Mouse (Mus musculus): ENCODE measurements at regions not wholly inside any gene's neighbourhood (a gene's known extent, or its start where the extent isn't known, plus 50 kb on each side); places are given as distances from the start of the nearest gene placed in this dataset.

DNA sequence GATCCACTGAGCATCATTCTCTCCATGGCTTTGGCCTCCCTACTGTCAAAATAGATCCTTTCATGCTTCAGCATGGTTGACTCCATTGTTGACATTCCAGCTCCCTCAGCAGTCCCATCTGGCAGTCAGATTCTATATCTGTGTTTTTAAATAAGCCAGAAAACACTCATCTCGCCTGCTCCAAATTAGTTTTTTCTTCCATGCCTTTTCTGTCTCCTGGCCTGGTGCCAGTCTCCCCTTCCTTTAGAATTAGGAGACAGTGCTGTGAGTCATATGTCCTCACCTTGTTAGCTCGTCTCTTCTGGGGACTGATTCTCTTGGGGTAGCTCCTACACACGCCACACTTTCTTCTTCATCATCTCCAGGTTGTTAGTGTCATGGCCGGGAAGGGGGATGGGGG lies 302.2 kb downstream of the Cd83 start:
- peak; percentile 72 for DNase-seq

DNA sequence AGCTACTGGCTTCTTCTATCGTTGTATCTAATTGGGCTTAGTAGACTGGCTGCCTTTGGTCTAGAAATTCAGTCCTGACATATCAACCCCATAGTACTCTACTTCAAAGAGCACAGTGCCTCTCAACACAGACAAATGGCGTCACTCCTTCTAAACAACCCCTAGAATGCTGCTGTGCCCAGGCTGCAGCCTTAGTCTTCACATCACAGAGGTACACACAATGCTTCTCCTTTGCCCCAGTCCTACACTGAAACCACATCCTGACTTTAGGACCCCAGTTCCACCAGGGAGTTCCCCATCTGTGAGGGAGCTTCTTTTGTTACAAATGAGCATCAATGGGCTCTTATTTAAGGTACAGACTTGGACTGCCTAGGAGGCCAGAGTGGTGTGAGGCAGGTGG lies 312.6 kb downstream of the Cd83 start:
- DNase-seq, result no peak

DNA sequence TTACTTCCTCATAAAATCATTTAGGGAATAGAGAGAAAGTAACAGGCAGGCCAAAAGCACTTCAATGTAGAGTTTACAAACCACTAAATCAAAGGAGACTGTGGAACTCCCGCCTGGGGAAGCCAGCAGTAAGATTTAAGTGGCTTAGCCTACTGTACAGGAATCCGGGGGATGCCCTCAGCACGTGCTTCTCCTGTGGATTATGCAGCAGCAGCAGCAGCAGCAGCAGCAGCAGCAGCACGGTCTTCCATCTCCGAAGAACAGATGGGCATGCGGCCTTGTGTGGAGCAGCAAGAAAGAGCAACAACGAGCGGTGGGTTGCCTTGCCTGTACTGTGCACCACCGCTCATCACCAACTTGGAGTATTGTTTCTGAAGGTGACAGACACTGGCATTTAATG lies 314.9 kb downstream of the Cd83 start:
- DNase-seq, result no peak

DNA sequence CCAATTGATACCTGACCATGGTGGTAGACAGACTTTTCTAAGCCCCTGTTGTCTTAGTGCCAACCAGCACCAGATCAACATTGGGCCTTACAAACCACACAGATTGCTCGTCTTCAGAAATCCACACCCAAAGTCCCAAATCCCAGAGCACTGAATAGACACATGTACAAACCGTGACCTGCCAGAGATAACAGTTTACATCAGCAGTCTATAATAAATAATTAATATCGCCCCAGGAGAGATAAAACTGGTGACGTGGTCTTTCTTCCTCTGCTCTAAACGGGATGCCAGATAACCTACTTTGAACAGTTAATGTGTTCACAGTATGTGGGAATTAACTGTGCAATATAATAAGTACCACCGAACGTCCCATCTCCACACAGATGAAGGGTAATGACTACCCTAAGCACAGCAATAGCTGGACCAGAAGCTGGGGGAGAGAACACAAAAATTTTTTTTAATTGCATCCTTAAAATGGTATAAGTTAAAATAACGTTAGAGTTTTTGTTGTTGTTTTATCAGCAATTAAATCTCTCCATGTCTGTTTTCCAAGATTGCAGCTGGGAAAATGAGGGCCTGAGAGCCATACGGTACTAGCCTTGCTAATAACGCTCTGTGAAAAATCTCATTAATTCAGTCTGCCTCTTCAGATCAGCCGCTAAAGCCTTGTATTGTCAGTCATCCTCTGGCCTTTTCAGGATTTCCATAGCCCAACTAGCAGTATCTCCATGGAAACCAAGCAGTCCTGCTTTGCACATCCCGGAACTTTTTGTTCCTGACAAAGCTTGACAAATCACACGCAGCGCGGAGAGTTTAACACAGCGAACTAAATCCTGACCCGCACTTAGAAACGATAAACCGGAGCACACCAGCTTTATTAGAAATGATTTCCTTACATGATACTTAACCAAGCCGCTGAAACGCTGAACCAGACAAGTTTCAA lies 315.8 kb downstream of the Cd83 start:
- peak; percentile 59 for DNase-seq

DNA sequence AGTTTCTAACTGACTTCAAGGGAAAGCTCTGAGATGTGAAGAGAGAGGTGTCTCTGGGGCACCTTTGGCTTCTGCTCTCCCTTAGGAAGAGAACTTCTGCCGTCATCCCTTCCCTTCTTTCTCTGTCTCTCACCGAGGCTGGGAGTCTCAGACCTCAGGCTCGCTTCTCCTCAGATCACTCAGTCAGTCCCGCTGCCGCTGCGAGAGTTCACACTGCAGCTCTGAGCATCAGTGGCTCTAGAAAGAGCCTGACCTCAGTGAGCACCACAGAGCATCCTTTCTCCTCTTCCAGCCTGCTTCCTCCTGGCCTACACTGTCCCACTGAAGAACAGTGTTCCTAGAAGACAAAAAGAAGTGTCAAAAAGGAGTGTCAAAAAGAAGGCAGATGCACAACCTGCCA lies 316.6 kb downstream of the Cd83 start:
- DNase-seq, result no peak

DNA sequence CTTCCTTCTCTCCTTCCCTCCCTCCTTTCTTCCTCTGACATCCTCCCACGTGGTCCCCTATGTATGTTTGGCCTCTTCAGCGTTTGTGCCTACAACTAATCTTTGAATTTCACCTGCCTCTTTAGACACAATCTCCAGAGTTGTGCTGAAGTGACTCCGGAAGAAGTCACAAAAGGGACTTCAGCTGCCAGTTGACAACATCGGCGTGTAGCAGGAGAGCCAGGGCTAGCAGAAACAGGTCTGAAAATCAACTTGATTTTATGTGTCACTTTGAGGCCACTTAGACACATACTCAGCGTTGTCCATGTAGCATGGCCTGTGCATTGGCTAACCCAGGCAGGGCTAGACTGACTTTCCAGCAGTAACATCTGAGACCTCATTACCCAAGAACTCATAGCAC lies 317.2 kb downstream of the Cd83 start:
- DNase-seq, result no peak

DNA sequence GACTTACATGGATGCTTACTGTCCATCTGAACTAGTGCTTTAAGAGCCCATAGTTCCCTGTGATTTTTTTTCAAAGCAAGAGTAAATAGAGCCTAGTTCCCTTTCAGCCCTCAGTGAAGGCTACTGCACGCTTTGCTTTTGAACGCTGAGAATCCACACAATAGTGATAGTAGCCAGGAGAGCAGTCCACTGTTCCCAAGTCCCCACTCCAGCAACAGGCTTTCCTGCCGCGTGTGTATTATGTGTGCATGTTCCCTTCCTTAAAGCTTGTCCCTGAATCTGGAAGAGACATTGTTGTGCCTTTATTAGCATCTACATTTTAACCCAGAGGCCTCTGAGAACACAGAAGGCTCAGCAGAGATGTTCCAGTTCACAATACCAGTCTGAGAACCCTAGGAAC lies 317.7 kb downstream of the Cd83 start:
- DNase-seq, result no peak

DNA sequence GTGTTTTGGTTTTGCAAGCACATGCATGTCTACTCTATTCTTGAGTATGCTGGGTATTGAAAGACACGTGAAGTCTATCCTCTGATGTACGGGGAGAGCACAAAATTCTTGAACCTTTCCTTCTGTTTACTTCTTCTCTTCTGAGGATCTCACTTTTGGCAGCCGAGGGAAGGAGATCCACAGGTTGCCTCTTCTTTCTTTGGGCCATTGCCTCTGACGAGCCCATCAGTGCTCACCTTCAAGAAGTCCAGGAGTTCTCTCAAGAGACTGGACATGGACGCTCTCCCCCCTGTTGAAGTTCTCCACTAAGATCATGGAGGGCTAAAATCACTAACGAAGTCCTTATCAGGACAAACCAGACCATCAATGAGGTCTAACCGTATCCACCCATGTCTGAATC lies 318.8 kb downstream of the Cd83 start:
- no peak for DNase-seq

DNA sequence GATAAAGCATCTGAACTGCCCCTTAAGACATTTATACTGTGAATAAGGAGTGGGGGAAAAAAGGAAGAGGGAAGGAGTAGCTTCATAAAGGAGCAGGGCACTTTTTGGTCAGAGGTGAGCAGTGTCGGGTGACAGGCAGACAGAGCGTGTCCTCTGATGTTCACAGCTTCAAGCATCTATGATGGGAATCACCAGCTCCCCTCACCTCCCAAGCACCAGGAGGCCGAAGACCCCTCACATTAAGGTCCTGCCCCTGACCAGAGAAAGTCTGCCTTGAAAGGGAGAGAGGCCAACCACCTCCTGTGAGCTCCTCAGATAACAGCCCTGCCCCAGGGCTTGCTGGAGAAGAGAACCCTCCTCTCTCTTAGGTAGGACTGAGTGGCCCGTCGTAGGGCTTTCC lies 320.6 kb downstream of the Cd83 start:
- DNase-seq, result no peak

DNA sequence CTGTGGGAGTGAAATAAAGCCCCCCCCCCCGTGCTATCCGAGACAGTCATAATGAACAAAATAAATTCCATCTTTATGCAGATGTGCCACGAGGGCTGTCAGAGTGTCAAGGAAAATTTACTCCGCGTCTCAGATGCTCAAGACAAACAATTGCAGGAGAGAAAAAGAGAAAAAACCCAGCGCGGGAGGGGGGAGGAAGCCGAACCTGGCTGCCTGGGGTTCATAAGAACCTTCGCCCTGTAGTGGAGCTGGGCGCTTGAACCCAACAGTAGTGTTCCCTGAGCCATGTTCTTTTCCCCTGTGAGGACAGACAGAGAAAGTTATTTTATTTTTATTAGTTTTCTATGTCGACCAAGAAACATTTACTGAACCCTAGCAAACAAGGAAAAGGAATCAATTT lies 324.1 kb downstream of the Cd83 start:
- DNase-seq, result no peak

DNA sequence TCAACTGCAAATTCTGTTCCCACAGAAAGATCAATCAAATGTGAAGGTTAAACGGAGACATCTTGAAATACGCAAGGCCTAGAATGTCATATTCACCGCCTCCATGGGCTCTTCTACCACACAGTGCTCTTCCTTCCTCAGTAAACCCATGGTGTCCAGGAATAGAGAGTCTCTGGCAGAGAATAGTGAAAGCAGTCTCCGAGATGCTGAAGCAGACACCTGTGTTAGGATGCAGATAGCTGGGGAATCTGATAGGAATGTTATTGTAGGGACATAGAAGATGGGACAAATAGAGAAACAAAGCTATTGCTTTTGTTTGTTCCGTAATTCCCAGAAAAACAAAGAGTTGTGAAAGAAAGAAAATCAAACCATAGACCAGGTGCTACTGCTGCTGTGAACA lies 328.5 kb downstream of the Cd83 start:
- no peak for DNase-seq

DNA sequence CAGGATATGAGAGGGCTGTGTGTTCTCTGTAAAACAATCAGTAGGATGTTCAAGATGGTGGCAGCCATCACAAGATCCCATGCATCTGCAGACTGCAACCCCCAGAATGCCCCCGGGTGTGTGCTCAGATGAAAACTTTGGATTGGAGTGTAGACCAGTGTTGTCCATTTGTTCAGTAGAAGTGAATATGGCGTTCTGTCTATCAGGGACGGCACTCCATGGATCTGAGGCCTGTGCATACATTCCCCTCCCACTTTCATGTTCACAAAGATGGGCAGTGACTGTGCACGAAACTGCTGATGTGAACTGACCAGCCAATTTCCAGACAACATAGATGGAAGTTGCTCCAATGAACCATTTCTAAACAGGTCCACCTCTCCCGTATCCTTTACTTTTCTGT lies 330.3 kb downstream of the Cd83 start:
- no peak for DNase-seq

DNA sequence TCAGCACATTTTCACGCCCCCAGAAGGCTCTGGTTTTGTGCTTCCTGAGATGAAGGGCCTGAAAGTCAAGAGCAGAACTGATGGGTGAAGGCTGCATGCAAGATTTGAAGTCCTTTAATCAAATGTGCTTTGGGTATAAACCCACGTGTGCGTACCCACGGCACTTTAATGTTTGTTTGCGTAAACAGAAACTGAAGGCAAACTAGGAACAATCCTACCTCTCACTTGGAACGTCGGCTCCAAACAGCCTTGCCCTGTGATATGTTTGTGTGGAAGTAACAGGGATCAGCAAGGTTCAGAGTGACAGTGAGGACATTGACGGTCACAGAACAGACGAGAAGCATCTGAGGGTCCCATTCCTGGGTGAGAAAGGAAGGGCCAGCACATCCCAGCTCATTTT lies 333.3 kb downstream of the Cd83 start:
- no peak for DNase-seq

DNA sequence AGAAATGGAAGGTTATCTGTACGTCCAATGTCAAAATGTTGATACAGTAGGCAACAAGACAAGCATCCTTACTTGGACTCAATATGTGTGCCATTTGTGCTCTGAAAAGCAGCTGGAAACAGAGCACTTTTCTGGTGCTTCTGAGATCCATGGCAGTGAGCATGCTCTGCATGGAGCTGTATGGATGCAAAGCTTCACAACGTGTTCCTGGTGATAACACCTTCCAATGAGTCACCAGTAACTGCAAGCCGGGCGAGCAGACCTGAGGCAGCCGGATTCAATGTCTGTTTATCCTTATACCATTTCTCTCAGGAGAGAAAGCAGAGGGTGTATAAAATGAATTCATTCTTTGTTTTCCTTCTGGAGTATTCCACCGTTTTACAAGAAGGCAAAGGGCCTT lies 334.3 kb downstream of the Cd83 start:
- peak; percentile 26 for DNase-seq

DNA sequence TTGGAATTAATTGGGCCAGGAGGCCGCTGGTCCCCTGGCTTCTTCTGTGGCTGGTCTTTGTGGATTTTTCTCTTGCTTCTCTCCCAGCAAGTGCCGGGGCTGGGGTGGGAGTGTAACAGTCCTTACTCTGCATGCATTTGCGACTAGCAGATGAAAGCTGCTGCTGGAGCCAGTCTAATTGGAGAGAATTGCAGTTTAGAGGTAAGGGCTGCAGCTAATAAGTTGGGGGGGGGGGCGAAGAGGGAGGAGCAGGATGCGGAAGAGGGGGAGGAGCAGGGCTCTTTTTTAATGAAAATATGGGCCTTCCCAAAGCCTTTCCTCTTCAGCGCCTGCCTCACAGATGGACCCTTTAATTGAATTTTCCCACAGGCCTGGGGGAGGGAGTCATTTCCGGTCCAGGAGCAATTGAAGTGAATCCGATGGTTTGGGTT lies 336.7 kb downstream of the Cd83 start:
- no peak for DNase-seq

DNA sequence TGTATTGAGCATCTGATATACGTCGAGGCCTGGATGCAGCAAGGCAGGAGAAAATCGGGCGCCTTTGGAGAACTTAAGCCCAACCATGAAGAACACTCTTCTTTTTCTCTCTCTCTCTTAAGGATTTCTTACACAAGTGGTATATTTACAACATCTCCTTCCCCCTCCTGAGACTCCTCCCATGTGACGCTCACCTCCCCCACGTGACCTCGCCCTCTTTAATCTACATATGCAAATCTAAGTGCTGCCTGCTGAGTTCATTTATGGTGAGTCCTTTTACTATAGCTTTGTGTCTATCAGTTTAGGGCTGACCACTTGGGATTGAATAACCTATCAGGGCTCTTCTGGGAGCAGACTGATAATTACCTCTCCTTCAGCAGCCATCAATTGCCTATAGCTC lies 337.4 kb downstream of the Cd83 start:
- DNase-seq, result no peak

DNA sequence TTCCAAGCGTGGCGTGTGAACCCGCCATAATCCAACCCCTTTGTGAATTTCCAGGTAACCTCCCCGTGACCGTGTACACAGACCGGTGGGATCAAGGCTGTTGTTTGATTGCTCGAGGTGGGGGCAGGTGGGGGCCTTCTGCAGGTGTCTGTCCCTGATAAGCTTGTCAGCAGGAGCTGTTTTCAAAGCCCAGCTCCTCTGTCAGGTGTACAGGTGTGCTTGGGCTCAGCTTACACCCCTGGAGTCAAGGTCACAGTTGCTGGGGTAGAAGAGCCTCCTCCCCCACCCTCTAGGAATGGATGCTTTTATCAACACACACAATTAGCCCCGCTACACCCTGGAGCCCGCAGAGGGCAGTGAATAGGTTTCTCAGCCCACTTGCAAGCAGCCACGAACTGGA lies 341.6 kb downstream of the Cd83 start:
- DNase-seq, result no peak

DNA sequence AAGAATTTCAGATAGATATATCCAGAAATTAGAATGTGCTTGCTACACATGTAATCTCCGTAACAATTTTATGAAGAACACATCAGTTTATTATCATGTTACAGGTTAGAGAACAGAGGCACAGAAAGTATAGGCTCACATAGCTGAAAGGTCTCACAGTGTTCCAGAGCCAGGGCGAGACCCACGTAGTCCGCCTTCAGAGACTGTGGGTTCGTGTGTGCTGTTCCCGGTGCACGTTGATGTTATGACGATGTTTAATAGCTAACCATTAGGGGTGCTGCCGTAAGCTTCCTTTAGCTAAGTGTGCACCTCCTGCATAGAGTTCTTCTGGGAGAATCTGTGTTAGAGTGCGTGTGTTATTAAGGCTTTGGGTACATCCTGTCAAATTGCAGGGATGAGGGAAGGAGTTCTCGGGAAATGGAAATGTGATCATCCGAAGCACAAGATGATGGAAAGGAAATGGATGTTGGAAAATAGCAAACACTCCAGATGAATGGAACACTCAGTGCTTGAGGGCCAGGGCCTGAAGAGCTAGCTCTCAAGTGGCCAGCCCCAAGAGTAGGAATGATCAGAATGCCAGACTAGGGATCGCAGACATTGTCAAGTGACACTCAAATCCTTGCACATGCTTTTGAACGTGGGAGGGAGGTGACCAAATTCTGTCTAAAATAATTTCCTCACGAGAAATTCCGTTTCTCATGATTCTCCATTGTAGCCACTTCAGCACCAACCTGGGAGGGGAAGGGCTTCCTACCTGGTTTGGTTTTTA lies 344.1 kb downstream of the Cd83 start:
- no peak for DNase-seq

DNA sequence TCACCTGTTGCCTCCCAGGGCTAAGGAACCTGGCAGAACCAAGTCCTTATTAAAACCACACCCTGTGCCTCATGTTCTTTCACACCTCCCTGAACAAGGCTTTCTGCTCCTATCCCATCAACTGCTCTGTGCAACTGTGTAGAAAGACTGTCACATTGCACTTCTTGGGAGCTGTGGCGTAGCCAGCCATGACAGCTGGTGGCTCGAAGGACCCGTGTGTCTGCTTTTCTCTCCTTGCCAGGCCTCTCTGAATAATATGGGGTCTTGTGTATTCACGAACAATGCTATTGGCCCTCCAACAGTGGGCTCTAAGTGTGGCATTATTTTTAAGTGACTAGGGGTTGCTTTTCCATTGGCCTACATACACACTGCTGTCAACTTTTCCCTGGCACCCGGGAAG lies 347.3 kb downstream of the Cd83 start:
- DNase-seq, result no peak

DNA sequence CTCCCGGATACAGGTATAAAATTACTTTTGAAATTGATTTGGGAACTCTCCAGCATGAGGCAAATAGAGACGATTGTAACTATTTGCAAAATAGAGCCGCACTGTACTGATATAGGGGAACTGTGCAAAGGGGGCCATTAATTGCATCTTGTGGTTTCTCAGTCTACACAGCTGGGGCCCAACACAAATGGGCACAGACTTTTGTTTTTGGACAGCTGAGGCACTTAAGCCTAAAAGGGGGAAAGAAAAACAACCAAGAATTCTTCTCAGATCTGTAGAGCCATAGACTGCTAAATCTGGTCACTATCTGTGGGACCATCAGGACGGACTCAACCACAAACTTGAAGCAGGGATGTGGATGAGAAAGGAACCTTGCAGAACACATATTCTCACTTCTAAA lies 347.9 kb downstream of the Cd83 start:
- no peak for DNase-seq

DNA sequence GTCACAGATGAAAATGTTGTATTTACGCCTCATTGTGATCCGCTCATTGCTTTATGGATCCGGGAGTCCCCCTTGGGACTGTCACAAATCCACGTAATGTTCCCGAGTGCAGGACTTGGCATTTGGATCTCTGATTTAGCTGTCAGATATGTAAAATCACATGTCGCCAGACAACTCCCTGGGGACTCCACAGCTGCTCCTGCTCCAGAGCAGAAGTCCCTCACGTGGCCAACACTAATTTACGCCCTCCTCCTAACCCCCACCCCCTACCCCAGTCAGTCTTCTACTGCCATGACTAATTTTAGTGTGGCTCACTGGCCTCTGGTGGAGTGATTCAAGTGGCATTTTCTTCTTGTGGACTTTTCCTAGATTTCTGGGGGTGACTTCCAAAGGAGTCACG lies 348.9 kb downstream of the Cd83 start:
- no peak for DNase-seq

DNA sequence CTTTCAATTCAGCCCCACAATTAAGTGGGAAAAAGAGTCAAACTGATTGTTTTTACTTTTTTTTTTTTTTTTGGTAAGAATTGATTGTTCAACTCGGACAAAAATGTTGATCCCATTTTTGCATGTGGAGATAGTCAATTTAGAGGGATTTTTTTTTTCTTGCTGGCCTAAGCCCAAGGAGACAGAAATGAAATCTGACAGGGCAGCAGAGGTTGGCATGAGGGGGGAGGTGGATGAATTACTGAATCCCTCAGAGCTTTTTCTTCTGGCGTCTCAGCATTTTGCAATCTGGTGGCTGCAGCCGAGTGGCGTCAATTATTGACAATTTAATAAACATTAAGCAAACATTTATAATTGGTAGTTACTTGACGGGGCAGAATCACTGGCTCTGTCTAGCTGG lies 356.6 kb downstream of the Cd83 start:
- no peak for DNase-seq

DNA sequence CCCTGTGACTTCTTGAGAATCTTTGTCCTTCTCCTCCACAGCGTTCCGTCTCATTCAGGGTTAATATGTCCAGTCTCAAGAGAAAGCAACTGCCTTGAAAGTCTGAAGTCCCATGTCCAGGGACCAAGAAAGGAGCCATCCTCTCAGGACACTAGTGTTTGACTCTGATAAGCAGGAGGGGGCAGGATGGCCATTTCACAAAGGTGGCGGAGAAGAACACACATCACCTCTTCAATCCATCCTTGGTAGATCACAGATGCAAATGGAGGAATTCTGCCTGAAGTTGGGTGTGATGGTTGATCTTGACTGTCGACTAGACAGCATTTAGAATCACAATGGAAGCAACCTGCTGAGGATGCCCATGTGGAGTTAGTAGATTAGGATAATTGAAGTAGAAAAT lies 360.9 kb downstream of the Cd83 start:
- no peak for DNase-seq

DNA sequence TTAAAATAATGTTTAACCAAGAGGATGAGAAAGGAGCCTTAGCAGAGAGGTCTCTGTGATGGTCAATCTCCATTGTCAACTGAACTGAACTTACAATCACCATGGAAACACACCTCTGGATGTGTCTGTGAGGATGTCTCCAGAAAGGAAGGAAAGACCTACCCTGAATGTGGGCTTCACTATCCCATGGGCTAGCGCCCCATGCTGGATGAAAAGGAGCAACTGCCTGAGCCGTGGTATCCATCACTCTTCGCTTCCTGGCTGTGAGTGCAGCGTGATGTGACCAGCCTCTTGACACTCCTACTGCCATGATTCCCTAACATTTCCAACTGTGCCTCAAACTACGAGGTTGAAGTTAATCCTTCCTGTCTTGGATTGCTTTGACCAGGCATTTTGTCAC lies 363.3 kb downstream of the Cd83 start:
- no peak for DNase-seq

All from right cerebral cortex, adult 18-20 months (tissue).